Mouse (Mus musculus) C2C12 (cell line): ENCODE data around the gene Inpp5k. TPM values are rescaled to one million over a fixed set of nuclear protein-coding genes. Genes with fewer than 3 reads are reported as not detected.

Experiments used
- H3K27me3 ChIP-seq: one replicate; pipeline ENCODE4 v1.6.1; 2011; ENCODE audit not compliant: control insufficient read depth, insufficient read depth, insufficient read length
- H3K36me3 ChIP-seq: one replicate; pipeline ENCODE4 v1.6.1; 2011; ENCODE audit not compliant: control insufficient read depth, insufficient read depth
- H3K4me3 ChIP-seq: one replicate; pipeline ENCODE4 v1.5.1; 2011; ENCODE audit warnings: mild to moderate bottlenecking, control low read depth; ENCODE audit not compliant: poor library complexity, insufficient read depth, severe bottlenecking
- H3K79me2 ChIP-seq: one replicate; pipeline ENCODE4 v1.6.1; 2011; ENCODE audit not compliant: control insufficient read depth, insufficient read depth
- H3K79me3 ChIP-seq: one replicate; pipeline ENCODE4 v1.6.1; 2011; ENCODE audit warnings: low read depth, control low read depth
- H3ac ChIP-seq: one replicate; pipeline ENCODE3; 2011; ENCODE audit warnings: low read depth; ENCODE audit not compliant: control insufficient read depth, insufficient read length
- CEBPB ChIP-seq: IDR thresholded peaks from one replicate; pipeline ENCODE4 v1.6.1; 2011; ENCODE audit warnings: low read depth, mild to moderate bottlenecking, control low read depth, moderate library complexity
- CTCF ChIP-seq: IDR thresholded peaks from one replicate; pipeline ENCODE4 v1.5.1; 2011; ENCODE audit not compliant: control insufficient read depth, insufficient read depth, insufficient read length
- FOSL1 ChIP-seq: IDR thresholded peaks from one replicate; pipeline ENCODE4 v1.8.0; 2011; ENCODE audit warnings: mild to moderate bottlenecking, low read length; ENCODE audit not compliant: poor library complexity, insufficient read depth, severe bottlenecking
- MAX ChIP-seq: IDR thresholded peaks from one replicate; pipeline ENCODE4 v1.6.1; 2011; ENCODE audit warnings: mild to moderate bottlenecking, control low read depth
- MYOD1 ChIP-seq: IDR thresholded peaks from one replicate; pipeline ENCODE4 v1.6.1; 2011; ENCODE audit warnings: low read depth; ENCODE audit not compliant: control insufficient read depth, insufficient read length
- MYOG ChIP-seq: IDR thresholded peaks from one replicate; pipeline ENCODE4 v1.6.1; 2011; ENCODE audit not compliant: control insufficient read depth, insufficient read length; ENCODE audit errors: extremely low read depth
- USF1 ChIP-seq: IDR thresholded peaks from one replicate; pipeline ENCODE4 v1.6.1; 2011; ENCODE audit warnings: low read depth, mild to moderate bottlenecking, control low read depth, moderate library complexity
- polyA plus RNA-seq: library from polyadenylated mRNA; unstranded; fragments of >200 nt; fragmentation: generic; extraction: Trizol; gene quantifications from one replicate; pipeline ENCODE4 v1.2.1, GENCODE M21; 2012; ENCODE audit warnings: missing spikeins

Gene Inpp5k
- polyA plus RNA-seq, 1 experiment: 8.9 TPM

GRCm38 (mm10) chr11:75671426-75672180 is 40.8 kb downstream of the Inpp5k start:
- TF ChIP-seq MYOD1 (no peak), MYOG (no peak), CTCF (no peak), MAX (no peak), FOSL1 (no peak), CEBPB (no peak), USF1 (no peak)
- peaks cover 74% of the 10 kb centered on the region for H3K36me3 ChIP-seq
- no peak overlapping the region for H3K4me3 ChIP-seq

GRCm38 (mm10) chr11:75673411-75673810 is 42.6 kb downstream of the Inpp5k start:
- Histone ChIP-seq H3K79me2 (no peaks in the 10 kb centered on the region), H3K4me3 (no peak overlapping the region), H3K36me3 (peaks cover 57% of the 10 kb centered on the region), H3K79me3 (no peaks in the 10 kb centered on the region), H3ac (no peak overlapping the region), H3K27me3 (no peaks in the 10 kb centered on the region)
- no peak for TF ChIP-seq MYOG

More at GRCm38 (mm10) chr11:75671426-75672180, 40.8 kb downstream of the Inpp5k start:
- no peaks in the 10 kb centered on the region for H3K27me3 ChIP-seq
- peaks cover 5% of the 10 kb centered on the region for H3K79me2 ChIP-seq
- H3ac ChIP-seq: no peak overlapping the region
- H3K79me3 ChIP-seq: no peaks in the 10 kb centered on the region

- Histone ChIP-seq H3ac (no peak overlapping the region), H3K36me3 (peaks cover 43% of the 10 kb centered on the region), H3K27me3 (no peaks in the 10 kb centered on the region), H3K4me3 (no peak overlapping the region), H3K79me2 (peaks cover 8% of the 10 kb centered on the region), H3K79me3 (peaks cover 4% of the 10 kb centered on the region)
- TF ChIP-seq MAX (no peak), CTCF (no peak), USF1 (no peak), CEBPB (no peak), FOSL1 (no peak), MYOD1 (no peak), MYOG (no peak)
Measured at GRCm38 (mm10) chr11:75674875-75675274, 44.1 kb downstream of the Inpp5k start.

GRCm38 (mm10) chr11:75677881-75678746 is 47.3 kb downstream of the Inpp5k start:
- H3K79me2 ChIP-seq: peaks cover 40% of the 10 kb centered on the region
- H3K79me3 ChIP-seq: peaks cover 36% of the 10 kb centered on the region
- TF ChIP-seq FOSL1 (peak; percentile 88), MAX (no peak)
- peak overlapping the region; percentile 97 for H3K4me3 ChIP-seq
- H3K27me3 ChIP-seq: no peaks in the 10 kb centered on the region
- no peak overlapping the region for H3ac ChIP-seq
- H3K36me3 ChIP-seq: peaks cover 31% of the 10 kb centered on the region

- Histone ChIP-seq H3ac (peak within 1 kb of the TSS; percentile 99), H3K27me3 (no peaks in the 10 kb centered on the region), H3K4me3 (peak within 1 kb of the TSS; percentile 97), H3K79me2 (peaks cover 48% of the 10 kb centered on the region), H3K79me3 (peaks cover 43% of the 10 kb centered on the region), H3K36me3 (peaks cover 31% of the 10 kb centered on the region)
- peak; percentile 40 for TF ChIP-seq MAX
- no peak for TF ChIP-seq USF1
Measured at GRCm38 (mm10) chr11:75678747-75679438, 48.1 kb downstream of the Inpp5k start, which contains the start of gene Crk. Crk (plus strand) TSS chr11:75679259.
